Mouse (Mus musculus): ENCODE results near the gene Gtf2f2.
"Not testable (repeated sequence)": the region's sequence is repeated elsewhere in the genome, so short reads cannot be mapped to it uniquely, and the experiment has no call there.

DNA sequence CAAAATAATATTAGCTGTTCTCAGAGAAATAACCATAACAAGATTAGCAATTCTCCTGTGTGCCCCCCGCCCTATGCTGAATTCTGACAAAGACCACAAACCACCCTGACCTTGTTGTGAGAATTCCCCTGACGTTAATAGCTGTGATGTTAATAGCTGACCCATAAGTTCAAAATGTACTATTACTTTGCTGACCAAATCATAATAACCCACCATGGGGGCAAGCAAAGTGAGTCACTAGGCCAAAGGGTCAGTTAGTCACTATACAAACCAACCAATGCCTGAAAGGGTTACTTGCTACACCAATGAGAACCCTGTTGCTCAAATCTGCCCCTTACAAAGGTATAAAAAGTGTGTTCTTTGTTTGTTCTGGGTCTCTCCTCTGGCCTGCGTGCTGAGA is 142.6 kb downstream of the Gtf2f2 start:
- TF ChIP-seq EP300 (IDR thresholded peaks at IDR 0.05; ENCODE audit: low read depth) = peak; percentile 43
- TF ChIP-seq CTCF (IDR thresholded peaks at IDR 0.05; ENCODE audit: low read depth) = not testable (repeated sequence)

All from liver, postnatal 0 days (tissue).